Mouse (Mus musculus): Measurements from ENCODE around the gene G6pc3.

Gene G6pc3

GRCm38 (mm10) chr11:102218783-102219182, 29.4 kb downstream of the G6pc3 start:
- no peak for DNase-seq (ENCODE audit: low read depth, low spot score)

- DNase-seq (ENCODE audit: low read depth, low spot score), result no peak
Observed at GRCm38 (mm10) chr11:102219247-102219993, 30.0 kb downstream of the G6pc3 start.

- DNase-seq (ENCODE audit: low read depth, low spot score), result no peak
Observed at GRCm38 (mm10) chr11:102219994-102220346, 30.6 kb downstream of the G6pc3 start.

GRCm38 (mm10) chr11:102220451-102220850, 31.0 kb downstream of the G6pc3 start:
- no peak for DNase-seq (ENCODE audit: low read depth, low spot score)

- DNase-seq (ENCODE audit: low read depth, low spot score), result no peak
Observed at GRCm38 (mm10) chr11:102221243-102221953, 32.0 kb downstream of the G6pc3 start.

- DNase-seq (ENCODE audit: low read depth, low spot score), result no peak
Observed at GRCm38 (mm10) chr11:102221954-102222351, 32.5 kb downstream of the G6pc3 start.

GRCm38 (mm10) chr11:102223166-102223565, 33.7 kb downstream of the G6pc3 start:
- DNase-seq (ENCODE audit: low read depth, low spot score), result no peak

- no peak for DNase-seq (ENCODE audit: low read depth, low spot score)
Observed at GRCm38 (mm10) chr11:102224686-102225085, 35.3 kb downstream of the G6pc3 start.

GRCm38 (mm10) chr11:102225221-102225620, 35.8 kb downstream of the G6pc3 start:
- DNase-seq (ENCODE audit: low read depth, low spot score), result no peak

- DNase-seq (ENCODE audit: low read depth, low spot score), result no peak
Observed at GRCm38 (mm10) chr11:102226067-102226978, 36.9 kb downstream of the G6pc3 start.

GRCm38 (mm10) chr11:102227270-102228190, 38.1 kb downstream of the G6pc3 start:
- no peak for DNase-seq (ENCODE audit: low read depth, low spot score)

- no peak for DNase-seq (ENCODE audit: low read depth, low spot score)
Observed at GRCm38 (mm10) chr11:102228191-102228545, 38.7 kb downstream of the G6pc3 start.

- DNase-seq (ENCODE audit: low read depth, low spot score), result no peak
Observed at GRCm38 (mm10) chr11:102228646-102229268, 39.3 kb downstream of the G6pc3 start.

GRCm38 (mm10) chr11:102229331-102229953, 40.0 kb downstream of the G6pc3 start:
- DNase-seq (ENCODE audit: low read depth, low spot score), result no peak

- peak; percentile 88 for DNase-seq (ENCODE audit: low read depth, low spot score)
Observed at GRCm38 (mm10) chr11:102230006-102230741, 40.8 kb downstream of the G6pc3 start, which contains the start of gene Hdac5. Gene Hdac5 (minus strand): TSS chr11:102230166.

- DNase-seq (ENCODE audit: low read depth, low spot score), result no peak
Observed at GRCm38 (mm10) chr11:102236022-102236421, 46.6 kb downstream of the G6pc3 start.

- no peak for DNase-seq (ENCODE audit: low read depth, low spot score)
Observed at GRCm38 (mm10) chr11:102240636-102241035, 51.2 kb downstream of the G6pc3 start.

- DNase-seq (ENCODE audit: low read depth, low spot score), result no peak
Observed at GRCm38 (mm10) chr11:102241246-102241645, 51.8 kb downstream of the G6pc3 start.

GRCm38 (mm10) chr11:102241874-102242273, 52.5 kb downstream of the G6pc3 start:
- DNase-seq (ENCODE audit: low read depth, low spot score), result no peak

Data from c-Kit-negative CD71-positive TER-119-positive erythroid progenitor cells, embryonic 14.5 days (primary cell).